Mouse (Mus musculus) right cerebral cortex, postnatal 4 days (tissue): ENCODE results near the gene Mfsd4b3.
A peak's percentile ranks its signal among the peaks of the same experiment; 100 is the strongest.

Source experiments
- DNase-seq: peaks from one replicate; pipeline ENCODE4 v3.0.0-alpha.2; 2022

Gene Mfsd4b3

GRCm38 (mm10) chr10:39912616-39913015 is 47.3 kb downstream of the Mfsd4b3 start:
- no peak for DNase-seq

- DNase-seq = no peak
Measured at GRCm38 (mm10) chr10:39908768-39909441, 51.0 kb downstream of the Mfsd4b3 start.

DNA sequence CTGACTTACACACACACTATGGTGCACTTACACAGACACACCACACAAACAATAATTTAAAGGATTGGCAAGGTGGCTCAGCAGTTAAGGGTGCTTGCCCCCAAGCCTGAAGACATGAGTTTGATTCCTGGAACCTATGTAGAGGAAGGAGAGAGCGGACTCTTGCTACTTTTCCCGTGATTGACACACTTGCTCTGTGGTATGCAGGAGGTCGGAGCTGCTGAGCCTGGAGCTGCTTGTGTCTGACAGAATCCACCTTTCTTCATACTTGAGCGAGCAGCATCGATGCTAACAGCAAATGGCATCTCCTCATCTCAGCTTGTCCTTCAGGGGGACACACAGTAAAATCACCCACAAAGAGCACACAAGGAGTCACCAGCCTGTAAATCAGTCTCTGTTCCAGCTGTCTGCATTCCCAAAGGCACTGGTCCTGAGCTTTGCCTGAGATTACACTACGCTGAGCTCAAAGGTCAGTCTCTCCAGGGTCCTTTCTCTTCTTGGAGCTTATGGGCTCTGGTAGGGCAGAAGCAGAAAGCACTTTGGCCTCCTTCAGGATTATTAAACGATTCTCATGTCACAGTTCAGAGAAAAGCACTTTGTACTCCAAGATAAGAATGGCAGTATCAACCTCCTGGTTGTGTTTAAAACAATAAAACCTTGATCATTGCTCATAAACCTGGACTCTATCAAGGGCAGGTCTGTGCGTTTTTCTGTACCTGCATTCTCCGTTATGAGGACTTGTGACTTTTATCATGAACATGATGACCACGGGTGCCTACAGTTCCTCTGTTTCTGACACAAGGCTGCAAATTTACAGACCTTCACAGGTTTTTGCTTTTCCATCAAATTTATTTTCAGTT is 52.9 kb downstream of the Mfsd4b3 start:
- DNase-seq = no peak

- DNase-seq = no peak
Measured at GRCm38 (mm10) chr10:39904191-39904590, 55.8 kb downstream of the Mfsd4b3 start.

DNA sequence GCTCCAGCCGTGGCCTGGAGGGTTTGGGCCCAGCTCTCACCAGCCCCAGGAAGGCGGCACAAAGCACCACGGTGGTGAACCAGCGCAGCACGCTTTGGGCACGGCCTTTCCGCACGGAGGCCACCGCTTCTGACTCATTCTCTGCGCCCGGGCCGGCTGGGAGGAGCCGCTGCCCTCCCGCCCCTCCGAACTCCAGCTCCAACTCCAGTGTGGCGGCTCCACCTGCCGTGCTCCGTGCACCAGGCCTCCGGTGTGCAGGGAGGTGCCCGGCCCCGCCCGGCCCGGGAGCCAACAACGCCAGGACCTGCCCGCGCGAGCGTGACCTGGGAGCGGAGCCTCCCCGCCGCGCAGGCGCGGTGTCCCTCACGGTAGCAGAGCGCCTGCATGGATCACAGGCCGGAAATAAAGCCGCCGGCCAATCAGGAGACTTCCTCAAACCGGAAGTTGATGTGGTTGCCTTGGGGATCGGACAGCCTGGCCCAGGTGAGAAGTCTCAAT is 61.0 kb downstream of the Mfsd4b3 start, which contains the start of gene Mfsd4b4:
TSS of gene Mfsd4b4 (minus strand) at position 365 of the 498 bp plus-strand sequence.
- DNase-seq = peak; percentile 80
